Mouse (Mus musculus) MEL (cell line): ENCODE results near the gene 6030452D12Rik. TPM values are rescaled to one million over a fixed set of nuclear protein-coding genes. Genes with fewer than 3 reads are reported as not detected.
A peak's percentile ranks its signal among the peaks of the same experiment; 100 is the strongest.

ENCODE experiments used
- DNase-seq: peaks from one replicate; pipeline ENCODE4 v3.0.0; 2011; ENCODE audit warnings: low read depth, low spot score
- H3K27ac ChIP-seq: 2 replicates; pipeline ENCODE4 v1.5.1; 2012; ENCODE audit warnings: low read depth, mild to moderate bottlenecking, control low read depth, low read length, moderate library complexity; ENCODE audit not compliant: control insufficient read depth
- H3K27me3 ChIP-seq, 2 experiments: fragments of 150-350 bp in 1 of 2; sonication (generic) in 1 of 2; 2 replicates each; pipeline ENCODE4 v1.6.1; 2012; ENCODE audit warnings: low read length in 2 of 2, mild to moderate bottlenecking in 2 of 2, improper control_type of control experiment in 1 of 2, moderate library complexity in 1 of 2; ENCODE audit not compliant: insufficient read depth in 2 of 2, control insufficient read depth in 1 of 2
- H3K36me3 ChIP-seq, 2 experiments: 2 replicates each; pipeline ENCODE4 v1.6.1; 2012 to 2014; ENCODE audit warnings: low read length in 2 of 2, improper control_type of control experiment in 1 of 2, inconsistent platforms in 1 of 2, mild to moderate bottlenecking in 1 of 2; ENCODE audit not compliant: insufficient read depth in 2 of 2, control insufficient read depth in 1 of 2
- H3K4me1 ChIP-seq, 2 experiments: fragments of 150-350 bp in 1 of 2; sonication (generic) in 1 of 2; 2 replicates each; pipeline ENCODE4 v1.6.1; 2012; ENCODE audit warnings: low read length in 2 of 2, improper control_type of control experiment in 1 of 2, mild to moderate bottlenecking in 1 of 2; ENCODE audit not compliant: insufficient read depth in 2 of 2, control insufficient read depth in 1 of 2
- H3K4me3 ChIP-seq, 2 experiments: fragments of 150-350 bp in 1 of 2; sonication (generic) in 1 of 2; 2 replicates each; pipeline ENCODE4 v1.5.1; 2012; ENCODE audit warnings: low read depth in 2 of 2, low read length in 2 of 2, mild to moderate bottlenecking in 2 of 2, moderate library complexity in 2 of 2, control low read depth in 1 of 2, improper control_type of control experiment in 1 of 2; ENCODE audit not compliant: control insufficient read depth in 1 of 2, insufficient read depth in 1 of 2
- H3K79me2 ChIP-seq: 2 replicates; pipeline ENCODE4 v1.6.1; 2012; ENCODE audit warnings: mild to moderate bottlenecking, low read length, moderate library complexity; ENCODE audit not compliant: control insufficient read depth, poor library complexity, insufficient read depth
- H3K9ac ChIP-seq: 2 replicates; pipeline ENCODE4 v1.6.1; 2012; ENCODE audit warnings: low read depth, mild to moderate bottlenecking, control low read depth, low read length, moderate library complexity; ENCODE audit not compliant: control insufficient read depth, poor library complexity, severe bottlenecking
- H3K9me3 ChIP-seq: fragments of 150-350 bp; sonication (generic); replicated peaks from 2 replicates; pipeline ENCODE4 v1.6.1; 2012; ENCODE audit warnings: mild to moderate bottlenecking, low read length, improper control_type of control experiment, moderate library complexity; ENCODE audit not compliant: insufficient read depth
- BHLHE40 ChIP-seq: IDR thresholded peaks from 2 replicates; pipeline ENCODE4 v1.6.1; 2012; ENCODE audit warnings: low read depth, mild to moderate bottlenecking, inconsistent platforms, low read length, improper control_type of control experiment, borderline replicate concordance
- ETS1 ChIP-seq: IDR thresholded peaks from 2 replicates; pipeline ENCODE4 v1.6.1; 2012; ENCODE audit warnings: low read depth, mild to moderate bottlenecking, inconsistent platforms, low read length, improper control_type of control experiment, moderate library complexity
- KAT2A ChIP-seq: conservative IDR thresholded peaks from 2 replicates; pipeline ENCODE4 v1.6.1; 2012; ENCODE audit warnings: low read depth, low read length, improper control_type of control experiment, inconsistent platforms
- MAFK ChIP-seq: IDR thresholded peaks from 2 replicates; pipeline ENCODE4 v1.6.1; 2011; ENCODE audit warnings: low read depth, mild to moderate bottlenecking, low read length, improper control_type of control experiment, borderline replicate concordance
- MAZ ChIP-seq: IDR thresholded peaks from 2 replicates; pipeline ENCODE4 v1.6.1; 2012; ENCODE audit warnings: low read depth, mild to moderate bottlenecking, inconsistent platforms, low read length, improper control_type of control experiment
- MEF2A ChIP-seq: IDR thresholded peaks from 2 replicates; pipeline ENCODE4 v1.6.1; 2014; ENCODE audit warnings: low read depth, mild to moderate bottlenecking, inconsistent platforms, low read length, improper control_type of control experiment; ENCODE audit not compliant: poor library complexity, insufficient replicate concordance, severe bottlenecking; ENCODE audit errors: extremely low read depth
- MXI1 ChIP-seq: IDR thresholded peaks from 2 replicates; pipeline ENCODE4 v1.6.1; 2011; ENCODE audit warnings: mild to moderate bottlenecking, low read depth, low read length, improper control_type of control experiment
- POLR2AphosphoS2 ChIP-seq: IDR thresholded peaks from 2 replicates; pipeline ENCODE4 v1.6.1; 2011; ENCODE audit warnings: low read length, improper control_type of control experiment
- RAD21 ChIP-seq: IDR thresholded peaks from 2 replicates; pipeline ENCODE4 v1.6.1; 2011; ENCODE audit warnings: mild to moderate bottlenecking, low read depth, low read length, improper control_type of control experiment
- SMC3 ChIP-seq: IDR thresholded peaks from 2 replicates; pipeline ENCODE4 v1.6.1; 2011; ENCODE audit warnings: low read depth, low read length, improper control_type of control experiment
- TCF12 ChIP-seq: IDR thresholded peaks from 2 replicates; pipeline ENCODE4 v1.6.1; 2014; ENCODE audit warnings: low read depth, mild to moderate bottlenecking, inconsistent platforms, low read length, improper control_type of control experiment, moderate library complexity
- USF1 ChIP-seq: IDR thresholded peaks from 2 replicates; pipeline ENCODE4 v1.6.1; 2014; ENCODE audit warnings: low read depth, mild to moderate bottlenecking, inconsistent platforms, low read length, improper control_type of control experiment, moderate library complexity
- USF2 ChIP-seq, 2 experiments: IDR thresholded peaks; 2 replicates each; pipeline ENCODE4 v1.6.1; 2011 to 2012; ENCODE audit warnings: improper control_type of control experiment in 2 of 2, low read length in 2 of 2, borderline replicate concordance in 1 of 2, inconsistent platforms in 1 of 2, low read depth in 1 of 2, mild to moderate bottlenecking in 1 of 2; ENCODE audit not compliant: insufficient read depth in 1 of 2
- ZC3H11A ChIP-seq: IDR thresholded peaks from 2 replicates; pipeline ENCODE4 v1.6.1; 2012; ENCODE audit warnings: low read depth, mild to moderate bottlenecking, inconsistent platforms, low read length, improper control_type of control experiment
- ZMIZ1 ChIP-seq: IDR thresholded peaks from 2 replicates; pipeline ENCODE4 v1.6.1; 2012; ENCODE audit warnings: low read depth, mild to moderate bottlenecking, inconsistent platforms, low read length, improper control_type of control experiment, moderate library complexity
- ZNF384 ChIP-seq: IDR thresholded peaks from 2 replicates; pipeline ENCODE4 v1.6.1; 2012; ENCODE audit warnings: low read depth, mild to moderate bottlenecking, inconsistent platforms, low read length, improper control_type of control experiment
- polyA plus RNA-seq, 2 experiments: library from polyadenylated mRNA; stranded (reverse) in 1 of 2; unstranded in 1 of 2; fragments of >175 nt in 1 of 2; fragments of >200 nt in 1 of 2; gene quantifications; 2 replicates each; pipeline versions ENCODE4 v1.2.1 to v1.2.4; 2012; ENCODE audit warnings: low replicate concordance in 2 of 2, low read depth in 1 of 2; ENCODE audit not compliant: insufficient read length in 2 of 2, insufficient read depth in 1 of 2, missing spikeins in 1 of 2
- total RNA-seq: library from RNA; depleted of rRNA; stranded (reverse); fragments of 300-350 nt; gene quantifications from 2 replicates; pipeline ENCODE4 v1.2.3, GENCODE M21; 2012

6030452D12Rik gene
- total and polyA plus RNA-seq, 3 experiments: not detected

DNA sequence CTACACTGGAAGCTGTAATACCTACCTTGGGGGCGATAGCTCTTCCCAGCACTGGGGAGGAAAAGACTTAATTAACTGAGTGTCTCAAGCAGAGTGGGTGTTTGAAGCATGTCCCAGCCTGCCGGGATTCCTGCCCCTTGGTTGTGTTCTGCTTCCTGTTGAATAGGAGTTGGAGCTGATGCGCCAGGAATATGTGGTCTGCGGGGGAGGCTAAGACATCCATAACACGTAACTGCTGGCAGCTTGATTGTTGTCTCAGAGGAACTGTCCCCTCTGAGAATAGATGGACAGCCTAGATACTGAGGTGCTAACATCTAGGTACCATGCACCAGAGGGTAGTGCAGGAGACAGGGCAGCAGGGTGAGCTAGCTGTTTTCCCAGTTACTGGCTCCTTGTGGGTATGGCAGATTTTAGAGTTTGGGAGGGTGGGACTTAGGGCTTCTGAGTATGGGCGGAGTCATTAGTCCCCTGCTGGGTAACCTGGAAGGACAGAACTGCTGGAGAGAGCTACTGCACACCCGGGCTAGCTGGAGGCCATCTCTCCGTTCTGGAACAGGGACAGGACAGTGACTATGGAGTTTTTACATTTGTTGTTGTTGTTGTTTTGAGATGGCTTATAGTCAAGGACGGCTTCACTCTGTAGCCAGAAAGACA, 28.4 kb downstream of the 6030452D12Rik start:
- Histone ChIP-seq H3K9ac (no peak overlapping the region), H3K27me3 (no peaks in the 10 kb centered on the region)
- TF ChIP-seq MEF2A (no peak), BHLHE40 (no peak), KAT2A (no peak), MXI1 (no peak), ZC3H11A (no peak), MAZ (no peak), MAFK (no peak), RAD21 (no peak), ZNF384 (no peak), POLR2AphosphoS2 (no peak), USF2 (IDR thresholded peaks at IDR 0.05; ENCODE audit: borderline replicate concordance in 1 of 2, insufficient read depth in 1 of 2, low read depth in 1 of 2, low read length in 2 of 2) (no peak), ETS1 (no peak), SMC3 (no peak), ZMIZ1 (no peak)

DNA sequence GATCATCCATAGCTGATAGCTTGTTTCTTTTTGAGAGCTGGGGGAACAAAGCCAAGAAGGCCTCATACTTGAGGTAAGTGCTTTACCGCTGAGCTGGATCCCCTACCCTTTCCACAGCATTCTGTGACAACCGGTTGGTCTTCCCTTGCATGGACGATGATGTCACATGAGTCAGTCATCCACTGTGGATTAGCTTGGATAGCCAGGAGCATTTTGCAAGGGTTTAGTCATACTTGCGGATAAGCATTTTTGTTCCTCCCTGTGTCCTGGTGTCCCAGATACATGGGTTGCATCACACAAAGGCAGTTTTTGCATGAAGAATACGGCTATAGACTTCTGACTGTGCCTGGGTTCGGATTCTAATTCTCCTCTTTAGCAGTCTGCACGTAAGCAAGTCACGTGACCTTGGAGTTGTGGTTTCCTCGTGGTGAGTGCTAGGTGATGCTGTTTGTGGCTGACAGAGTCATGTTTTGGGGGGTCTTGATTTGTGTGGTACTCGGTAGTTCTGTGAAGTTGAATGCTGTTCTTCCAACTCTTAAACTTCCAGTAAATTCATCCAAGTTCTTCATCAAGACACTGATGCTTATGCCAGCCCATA, 29.7 kb downstream of the 6030452D12Rik start:
- H3K27me3 ChIP-seq: no peaks in the 10 kb centered on the region
- H3K9me3 ChIP-seq: no peaks in the 10 kb centered on the region
- no peaks in the 10 kb centered on the region for H3K79me2 ChIP-seq
- no peaks in the 10 kb centered on the region for H3K4me1 ChIP-seq
- TF ChIP-seq USF1 (0 out of 2 replicates have a peak, but pooled peaks have one; percentile 22), TCF12 (no peak)
- no peaks in the 10 kb centered on the region for H3K36me3 ChIP-seq
- no peak overlapping the region for H3K27ac ChIP-seq
- DNase-seq: no peak
- no peak overlapping the region for H3K4me3 ChIP-seq
- H3K9ac ChIP-seq: no peak overlapping the region

More for the DNA sequence above, 28.4 kb downstream of the 6030452D12Rik start:
- Histone ChIP-seq H3K9me3 (no peaks in the 10 kb centered on the region), H3K79me2 (no peaks in the 10 kb centered on the region), H3K27ac (no peak overlapping the region), H3K4me1 (no peaks in the 10 kb centered on the region), H3K4me3 (no peak overlapping the region), H3K36me3 (no peaks in the 10 kb centered on the region)
- no peak for DNase-seq
